Mouse (Mus musculus) layer of hippocampus, adult 11-12 months (tissue): Measurements from ENCODE around the gene Mknk2.

Experiments used
- DNase-seq: peaks from one replicate; pipeline ENCODE4 v3.0.0; 2022; ENCODE audit warnings: low spot score

The Mknk2 gene

DNA sequence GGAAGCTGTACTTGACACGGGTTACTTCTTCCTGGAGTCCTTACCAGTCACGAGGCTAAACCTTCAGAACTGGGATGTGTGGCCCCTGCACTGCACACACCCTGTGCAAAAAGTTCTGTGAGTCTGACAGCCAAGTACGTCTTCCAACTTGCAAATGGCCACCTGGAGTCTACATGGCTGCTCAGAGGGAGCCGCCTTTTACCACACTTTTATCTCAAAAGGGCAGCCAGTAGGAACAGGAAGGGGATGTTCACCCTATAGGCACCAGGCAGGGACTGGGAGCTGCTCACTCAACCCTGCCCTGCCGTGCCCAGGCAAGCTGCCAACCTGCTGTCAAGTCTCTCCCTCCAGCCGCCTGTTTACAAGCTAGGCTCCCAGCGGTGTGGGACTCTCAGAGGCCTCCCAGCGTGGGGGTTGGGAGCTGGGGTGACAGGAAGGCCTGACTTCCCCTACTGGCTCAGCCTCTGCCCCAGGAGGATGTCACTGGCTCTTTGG, at the start of gene Mknk2:
Gene Mknk2 (minus strand): TSS at position 171 of the 495 bp plus-strand sequence.
- peak; percentile 89 for DNase-seq

GRCm38 (mm10) chr10:80717281-80717680, 39.4 kb upstream of the Mknk2 start:
- DNase-seq: no peak

GRCm38 (mm10) chr10:80710834-80711233, 32.9 kb upstream of the Mknk2 start:
- DNase-seq: no peak

- no peak for DNase-seq
Measured at GRCm38 (mm10) chr10:80705479-80705878, 27.6 kb upstream of the Mknk2 start.

DNA sequence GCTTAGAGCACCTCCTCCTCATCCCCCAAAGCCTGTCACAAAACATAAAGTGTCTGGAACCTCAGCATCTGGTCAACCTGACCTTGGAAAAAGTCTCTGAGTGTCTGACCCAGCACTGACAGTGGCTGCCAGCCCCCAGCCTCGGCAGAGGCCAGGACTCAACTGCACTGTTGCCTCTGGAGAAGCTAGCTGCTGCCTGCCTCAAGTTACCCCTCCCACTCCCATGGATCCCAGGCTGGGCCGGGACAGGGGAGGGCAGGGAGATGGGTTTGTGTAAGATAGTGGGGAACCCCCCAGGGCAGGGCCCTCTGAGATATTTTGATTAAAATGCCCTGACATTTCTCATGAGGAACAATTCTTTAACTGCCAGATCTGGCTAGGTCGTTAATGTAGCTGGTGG, 27.1 kb upstream of the Mknk2 start:
- no peak for DNase-seq

DNA sequence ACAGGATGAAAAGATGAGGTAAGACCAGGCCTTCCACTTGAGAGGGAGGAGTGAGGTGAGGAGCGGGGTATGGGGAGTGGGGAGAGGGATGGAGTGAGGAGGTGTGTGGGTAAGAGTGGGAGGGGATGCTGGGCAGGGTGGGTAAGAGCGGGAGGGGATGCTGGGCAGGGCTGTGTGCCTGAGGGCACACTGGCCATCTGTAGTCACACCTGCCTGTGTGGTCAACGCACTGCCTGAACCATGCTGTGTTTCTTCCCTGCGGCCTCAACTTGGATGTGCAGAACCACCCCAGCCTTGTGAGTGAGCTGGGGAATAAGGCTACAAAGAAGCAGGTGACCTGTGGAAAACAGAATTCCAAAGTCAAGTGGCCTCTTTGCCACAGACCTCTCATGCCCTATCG, 26.5 kb upstream of the Mknk2 start:
- DNase-seq: no peak

DNA sequence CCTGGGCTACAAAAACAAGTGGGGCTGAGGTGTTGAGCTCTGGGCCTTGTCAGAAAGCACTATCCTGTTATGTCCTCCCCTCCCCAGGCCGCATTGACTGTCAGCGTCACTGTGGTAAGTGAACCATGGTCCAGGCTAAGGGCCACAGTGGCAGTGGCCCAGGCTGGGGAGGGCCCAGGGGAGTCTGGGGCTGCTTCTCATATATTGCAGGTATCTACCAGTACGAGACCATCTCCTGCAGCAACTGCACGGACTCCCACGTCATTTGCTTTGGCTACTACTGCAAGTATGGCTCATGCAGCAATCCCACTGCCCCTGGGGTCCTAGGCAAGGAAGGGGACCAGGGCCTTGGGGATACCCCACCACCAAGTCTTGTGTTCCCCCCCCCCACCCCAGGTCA, 25.7 kb upstream of the Mknk2 start:
- DNase-seq: no peak

- DNase-seq: peak; percentile 97
Measured at GRCm38 (mm10) chr10:80702536-80703390, 24.9 kb upstream of the Mknk2 start.

- DNase-seq: peak; percentile 99
Measured at GRCm38 (mm10) chr10:80701721-80702535, 24.0 kb upstream of the Mknk2 start, which contains the start of the genes Mob3a and Izumo4. TSS of gene Mob3a (minus strand) at chr10:80701977. TSS of gene Izumo4 (plus strand) at chr10:80702184.

GRCm38 (mm10) chr10:80700732-80701131, 22.8 kb upstream of the Mknk2 start:
- DNase-seq: no peak

DNA sequence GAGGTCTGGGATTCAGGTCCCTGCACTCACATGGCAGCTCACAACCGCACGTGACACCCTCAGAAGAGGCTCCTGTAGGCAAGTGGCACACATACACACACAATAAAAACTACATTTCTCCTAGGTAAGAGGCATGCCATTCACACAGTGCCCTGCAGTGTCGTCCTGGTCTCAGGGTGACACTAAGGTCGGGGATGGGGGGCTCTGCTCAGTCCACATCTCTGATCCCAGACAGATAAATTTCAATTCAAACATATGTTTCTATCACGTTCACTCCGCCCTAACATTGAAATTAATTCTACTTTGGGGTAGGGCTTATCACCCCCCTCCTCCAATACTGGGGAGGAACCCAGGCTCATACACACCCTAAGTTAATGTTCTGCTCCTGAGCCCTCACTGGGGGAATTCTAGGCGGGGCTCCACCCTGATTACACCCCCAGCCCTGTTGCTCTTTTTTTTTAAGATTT, 22.2 kb upstream of the Mknk2 start:
- no peak for DNase-seq

- no peak for DNase-seq
Measured at GRCm38 (mm10) chr10:80698605-80699004, 20.7 kb upstream of the Mknk2 start.

GRCm38 (mm10) chr10:80697812-80698211, 19.9 kb upstream of the Mknk2 start:
- DNase-seq: no peak

DNA sequence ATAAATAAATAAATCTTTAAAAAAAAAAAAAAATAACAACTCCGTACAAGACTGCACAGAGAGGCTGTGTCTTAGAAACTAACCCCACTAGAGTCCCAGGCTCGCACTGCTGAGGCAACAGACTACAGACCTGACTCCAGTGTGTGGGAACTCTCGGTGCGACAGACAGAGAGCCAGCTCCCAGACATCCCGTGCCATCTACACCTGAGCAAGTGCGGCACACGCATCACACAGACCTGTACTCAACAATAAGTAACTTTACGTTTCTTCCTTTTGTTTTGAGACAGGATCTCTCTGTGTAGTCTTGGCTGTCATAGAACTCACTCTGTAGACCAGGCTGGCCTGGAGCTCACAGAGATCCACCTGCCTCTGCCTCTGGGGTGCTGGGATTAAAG, 19.5 kb upstream of the Mknk2 start:
- DNase-seq: no peak

GRCm38 (mm10) chr10:80696502-80697392, 18.8 kb upstream of the Mknk2 start:
- no peak for DNase-seq

- DNase-seq: no peak
Measured at GRCm38 (mm10) chr10:80695801-80696501, 18.0 kb upstream of the Mknk2 start.

DNA sequence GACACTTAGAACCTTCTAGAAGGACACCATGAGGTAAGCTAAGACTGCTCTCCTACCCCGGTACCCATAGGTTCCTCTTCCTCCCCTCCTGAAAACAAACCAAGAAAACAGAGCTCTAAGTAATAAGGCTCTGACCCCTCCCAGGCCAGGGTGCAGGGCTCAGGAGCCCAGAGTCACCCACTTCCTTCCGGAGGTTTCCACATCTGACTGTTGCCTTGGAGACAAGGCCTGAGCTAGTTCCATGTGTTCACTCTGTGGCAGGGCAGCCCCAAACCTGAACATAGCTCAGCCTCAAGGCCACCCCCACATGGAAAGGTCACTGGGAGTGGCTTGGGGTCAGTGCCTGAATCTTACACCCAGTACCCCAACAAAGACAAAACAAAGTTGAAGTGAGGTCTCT, 17.3 kb upstream of the Mknk2 start:
- DNase-seq: peak; percentile 53

DNA sequence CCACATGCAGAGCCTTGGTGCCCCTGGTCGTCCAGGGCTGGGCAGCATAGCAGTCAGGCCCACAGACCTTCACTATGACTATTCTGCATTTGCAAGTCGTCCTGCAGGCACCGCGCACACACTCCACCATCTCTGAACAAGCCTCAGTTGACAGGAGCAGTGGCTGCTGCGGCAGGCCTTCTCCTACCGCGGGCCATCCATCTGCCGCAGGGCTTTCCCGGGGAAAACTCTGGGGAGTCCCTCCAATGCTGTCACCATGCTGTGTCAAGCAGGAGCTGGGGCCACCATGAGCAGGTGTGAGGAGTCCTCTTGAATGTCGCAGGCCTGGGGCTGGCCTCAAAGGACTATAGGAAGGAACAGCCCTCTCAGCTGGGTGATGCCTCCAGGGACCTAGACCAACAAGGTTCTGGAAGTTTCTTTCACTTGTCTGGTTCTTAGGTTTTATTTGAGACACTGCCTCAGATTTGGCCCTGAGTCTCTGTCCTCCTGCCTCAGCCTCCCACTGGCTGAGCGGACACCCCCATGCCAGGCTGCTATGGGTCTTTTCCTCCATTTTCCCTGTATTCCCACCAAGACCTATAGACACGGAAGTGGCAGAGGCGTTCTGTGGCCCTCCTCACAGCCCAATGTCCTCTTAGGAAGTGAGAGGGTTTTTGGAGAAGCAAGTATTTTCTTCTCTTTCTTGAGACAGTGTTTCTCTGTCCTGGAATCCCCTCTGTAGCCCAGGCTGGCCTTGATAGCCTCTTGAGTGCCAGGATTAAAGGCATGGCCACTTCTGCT, 16.4 kb upstream of the Mknk2 start:
- DNase-seq: no peak

- DNase-seq: no peak
Measured at GRCm38 (mm10) chr10:80693401-80694045, 15.6 kb upstream of the Mknk2 start.
